In the genomic region with DNA sequence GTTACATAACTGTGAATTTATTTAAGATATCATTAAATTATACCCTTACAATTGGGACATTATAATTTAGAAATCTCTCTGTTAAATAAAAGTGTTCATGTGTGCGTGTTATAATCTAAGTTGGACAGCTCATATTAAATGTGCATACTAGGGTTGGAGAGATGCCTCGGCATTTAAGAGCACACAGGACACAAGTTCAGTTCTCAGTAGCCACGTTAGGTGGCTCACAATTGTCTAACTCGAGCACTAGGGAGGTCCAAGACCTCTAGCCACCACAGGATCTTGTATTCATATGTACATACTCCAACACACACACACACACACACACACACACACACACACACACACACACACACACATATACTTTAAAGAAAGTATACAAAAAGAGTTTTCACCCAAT, we compare ENCODE assay signal across 28 mouse cellular contexts. TPM values are rescaled to one million over a fixed set of nuclear protein-coding genes. Genes with fewer than 3 reads are reported as not detected.
"Had no signal": no experiment of that assay in that cellular context is flagged by ENCODE, and none has a peak within 500 bp of the region (broad histone marks: within the 10 kb centered on the region; RNA-seq: fewer than 3 reads in every experiment).

No protein-coding gene starts in this region.

- H3K4me3 ChIP-seq: heart, adult 2 months; heart, embryonic 13.5 days; heart, embryonic 15.5 days; hindbrain, embryonic 13.5 days; hindbrain, embryonic 15.5 days; kidney, embryonic 15.5 days; layer of hippocampus, adult 2 months; left cerebral cortex, adult 2 months; limb, embryonic 10.5 days; limb, embryonic 12.5 days; liver, embryonic 13.5 days; liver, embryonic 15.5 days had no signal

- H3K4me1 ChIP-seq: heart, embryonic 13.5 days; heart, embryonic 15.5 days; hindbrain, embryonic 13.5 days; hindbrain, embryonic 15.5 days; kidney, embryonic 15.5 days; limb, embryonic 10.5 days; limb, embryonic 12.5 days; liver, embryonic 13.5 days; liver, embryonic 15.5 days had no signal

- ATAC-seq: hindbrain, postnatal 0 days; intestine, embryonic 16.5 days had no signal

- H3K9me3 ChIP-seq: heart, embryonic 13.5 days; heart, embryonic 15.5 days; hindbrain, embryonic 13.5 days; hindbrain, embryonic 15.5 days; kidney, embryonic 15.5 days; limb, embryonic 10.5 days; limb, embryonic 12.5 days; liver, embryonic 13.5 days; liver, embryonic 15.5 days had no signal

- H3K36me3 ChIP-seq: heart, embryonic 13.5 days; heart, embryonic 15.5 days; hindbrain, embryonic 13.5 days; hindbrain, embryonic 15.5 days; kidney, embryonic 15.5 days; limb, embryonic 10.5 days; limb, embryonic 12.5 days; liver, embryonic 13.5 days; liver, embryonic 15.5 days had no signal

- DNase-seq: gastrocnemius, postnatal 14 days; gastrocnemius, postnatal 36 days; heart, adult 11 months; heart, adult 2 months; heart, postnatal 14 days; heart, postnatal 36 days; kidney, adult 11 months; kidney, adult 2 months; kidney, adult 9 months; kidney, postnatal 14 days; kidney, postnatal 4 days; liver had no signal

- H3K27me3 ChIP-seq: heart, embryonic 13.5 days; heart, embryonic 15.5 days; hindbrain, embryonic 13.5 days; hindbrain, embryonic 15.5 days; kidney, embryonic 15.5 days; limb, embryonic 12.5 days; liver, embryonic 13.5 days; liver, embryonic 15.5 days had no signal

RNA-seq across cellular contexts. Expression of a gene that starts 56.0 kb away (rescaled TPM):
- total RNA-seq: gastrocnemius, postnatal 36 days; hematopoietic stem cell, adult 5-6 weeks had no signal
- polyA plus RNA-seq: heart, postnatal 0 days; kidney, adult 2 months; kidney, postnatal 0 days; liver, embryonic 13.5 days had no signal
